Mouse (Mus musculus) T-helper 2 cell (primary cell): ENCODE results near the gene Hfe.
"Not testable (repeated sequence)": the region's sequence is repeated elsewhere in the genome, so short reads cannot be mapped to it uniquely, and the experiment has no call there.

Experiments
- in situ Hi-C: fragments of 300-600 bp; cut with MboI, MseI; formaldehyde crosslinking; loops from one replicate; pipeline ENCODE4 v1.15.1; 2025; ENCODE audit warnings: high pct_unique_total_duplicates

The Hfe gene

DNA sequence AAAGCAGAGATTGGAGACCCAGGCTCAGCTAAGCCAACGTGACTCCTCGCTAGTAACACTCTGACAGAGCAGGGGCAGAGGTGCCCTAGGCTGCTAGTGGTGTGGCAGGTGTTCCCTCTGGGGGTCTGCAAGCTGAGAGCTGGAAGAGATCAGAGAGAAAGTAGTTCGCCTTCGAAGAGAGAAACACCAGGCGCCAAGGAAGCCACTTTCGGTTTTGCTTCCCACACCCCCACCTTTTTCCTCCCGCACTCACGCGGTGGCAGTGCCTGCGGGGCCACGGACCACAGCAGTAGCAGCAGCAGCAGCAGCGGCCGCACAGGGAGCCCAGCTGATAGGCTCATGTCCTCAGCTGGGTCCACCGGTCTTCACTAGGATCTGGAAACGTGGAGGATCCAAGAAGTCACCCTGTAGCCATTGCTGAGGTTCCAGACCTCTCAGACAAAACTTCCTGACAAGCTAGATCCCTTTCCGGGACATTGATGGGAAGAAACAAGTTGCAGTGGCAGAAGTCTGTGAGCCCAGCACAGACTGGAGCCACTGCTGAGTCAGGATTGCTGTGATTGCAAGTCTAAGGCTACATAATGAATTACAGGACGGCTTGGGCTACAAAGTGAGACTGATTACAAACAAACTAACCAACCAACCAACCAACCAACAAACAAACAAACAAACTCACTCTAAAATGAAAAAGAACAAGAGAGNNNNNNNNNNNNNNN lies at the start of gene Hfe:
Hfe (minus strand) TSS at position 481 of the 716 bp plus-strand sequence.
- in situ Hi-C loops: no loop called here

DNA sequence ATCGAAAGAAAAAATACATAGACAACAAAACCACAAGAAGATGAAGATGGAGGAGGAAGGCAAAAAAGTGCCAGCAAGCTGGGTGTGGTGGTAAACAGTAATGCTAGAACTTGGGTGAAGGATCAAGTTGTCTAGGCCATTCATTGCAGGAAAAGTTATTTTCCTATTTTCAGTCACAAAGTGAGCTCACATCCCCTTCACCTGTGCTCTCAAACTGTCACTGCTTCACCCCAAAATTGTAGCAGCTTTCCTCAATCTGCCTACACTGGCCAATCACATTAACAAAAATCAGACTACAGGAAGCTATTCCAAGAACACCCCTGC lies 49.2 kb upstream of the Hfe start:
- in situ Hi-C loops: loop anchor here (10.0 kb wide), 2 partner anchors 865 to 1715 kb away; partner anchors contain the start of genes Hist1h2ag, Hist1h2bj and Hist1h4i

DNA sequence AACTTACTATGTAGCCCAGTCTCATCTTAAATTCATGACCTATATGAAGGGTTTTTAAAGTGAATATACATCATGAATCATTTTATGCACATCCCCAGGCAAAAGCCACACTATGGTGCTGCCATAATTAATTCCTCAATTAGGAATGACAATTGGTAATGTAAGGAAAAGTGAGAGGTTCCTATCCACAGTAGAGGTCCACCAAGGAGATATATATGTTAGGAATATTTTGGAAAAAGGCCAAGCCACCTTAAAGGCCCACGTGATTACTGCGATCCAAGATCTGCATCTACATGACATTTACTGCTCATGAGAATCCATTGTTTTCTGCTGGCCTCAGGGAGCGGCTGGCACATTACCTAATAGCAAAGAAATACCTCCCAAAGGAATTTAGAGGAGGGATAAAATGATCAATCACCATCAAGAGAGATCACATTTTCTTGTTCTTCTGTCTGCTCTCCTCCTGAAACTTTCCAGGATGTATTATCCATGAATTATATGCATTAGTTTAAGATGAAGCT lies 48.7 kb upstream of the Hfe start:
- in situ Hi-C loops: loop anchor here (10.0 kb wide), 1 partner anchor 865 kb away; no protein-coding TSS in a partner anchor

DNA sequence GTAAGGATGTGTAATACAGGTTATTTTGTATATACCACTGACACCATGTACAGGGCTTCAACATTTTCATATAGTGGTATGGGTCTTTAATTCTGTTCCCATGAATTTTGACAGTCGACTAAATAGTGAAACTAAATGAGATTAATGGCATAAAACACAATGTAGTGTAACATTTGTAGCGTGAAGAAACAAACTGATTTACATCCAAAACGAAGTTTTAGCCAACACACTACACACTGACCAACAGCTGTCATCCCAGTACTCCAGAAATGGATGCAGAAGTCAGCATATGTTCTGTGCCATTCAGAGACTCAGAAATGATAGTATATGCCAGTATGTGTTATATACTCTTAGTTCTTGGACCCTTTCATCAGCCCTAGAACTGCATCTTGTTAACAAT lies 47.3 kb upstream of the Hfe start:
- in situ Hi-C loops: loop anchor here (10.0 kb wide), 1 partner anchor 867 kb away; no protein-coding TSS in a partner anchor

DNA sequence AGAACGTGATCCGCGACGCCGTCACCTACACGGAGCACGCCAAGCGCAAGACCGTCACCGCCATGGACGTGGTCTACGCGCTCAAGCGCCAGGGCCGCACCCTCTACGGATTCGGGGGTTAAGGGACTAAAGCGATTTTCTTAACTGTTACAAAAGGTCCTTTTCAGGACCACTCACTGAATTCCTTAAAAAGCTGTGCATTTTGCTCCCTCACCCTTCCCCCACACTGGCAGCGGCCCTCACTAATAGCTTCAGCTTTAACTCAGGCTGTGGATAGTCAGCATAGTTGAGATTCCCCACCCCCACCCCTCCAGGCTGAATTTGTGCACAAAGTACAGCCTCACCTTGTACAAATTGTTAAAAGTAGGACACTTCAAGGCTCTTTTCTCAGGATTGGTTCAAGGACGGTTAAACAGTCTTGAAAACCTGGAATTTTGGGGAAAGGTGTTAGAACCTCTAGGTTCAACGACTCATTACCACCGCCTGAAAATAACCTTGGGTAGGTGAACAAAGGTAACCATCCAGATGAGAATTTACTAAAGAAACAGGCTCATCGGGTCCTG lies 46.6 kb upstream of the Hfe start:
- in situ Hi-C loops: loop anchor here (10.0 kb wide), 1 partner anchor 868 kb away; no protein-coding TSS in a partner anchor

DNA sequence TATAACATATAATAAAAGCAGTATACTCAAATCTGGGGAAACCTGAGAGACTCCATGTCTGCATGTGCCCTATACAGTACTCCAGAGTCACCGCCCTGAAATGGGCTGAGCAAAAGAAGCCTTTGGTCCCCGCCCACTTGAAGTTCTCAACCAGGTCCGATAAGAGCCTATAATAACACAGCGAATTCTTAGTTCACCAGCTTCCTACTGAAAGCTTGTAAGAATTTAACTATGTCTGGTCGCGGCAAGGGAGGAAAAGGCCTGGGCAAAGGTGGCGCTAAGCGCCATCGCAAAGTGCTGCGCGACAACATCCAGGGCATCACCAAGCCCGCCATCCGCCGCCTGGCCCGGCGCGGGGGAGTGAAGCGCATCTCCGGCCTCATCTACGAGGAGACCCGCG lies 46.1 kb upstream of the Hfe start, which contains the start of gene Hist1h4b:
Hist1h4b (plus strand) TSS at position 224 of the 400 bp plus-strand sequence.
- in situ Hi-C loops: loop anchor here (10.0 kb wide), 1 partner anchor 868 kb away; no protein-coding TSS in a partner anchor

DNA sequence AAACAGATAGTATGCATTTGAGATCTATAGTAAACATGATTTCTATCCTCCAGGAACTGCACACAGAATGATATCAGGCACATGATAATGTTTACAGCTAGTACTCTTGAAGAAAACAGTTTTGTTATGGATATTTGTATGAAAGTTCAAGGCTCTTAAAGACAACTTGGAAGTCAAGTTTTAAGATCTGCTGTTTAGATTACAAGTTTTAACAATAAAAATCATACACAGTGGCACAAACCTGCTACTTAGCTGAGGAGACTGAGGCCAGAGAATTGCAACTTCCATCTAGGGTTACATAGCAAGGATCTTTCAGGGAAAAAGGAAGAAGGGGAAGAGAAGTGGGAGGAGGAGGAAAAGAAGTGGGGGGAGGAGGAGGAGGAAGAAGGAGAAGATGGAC lies 44.3 kb upstream of the Hfe start:
- in situ Hi-C loops: loop anchor here (10.0 kb wide), 1 partner anchor 870 kb away; no protein-coding TSS in a partner anchor

DNA sequence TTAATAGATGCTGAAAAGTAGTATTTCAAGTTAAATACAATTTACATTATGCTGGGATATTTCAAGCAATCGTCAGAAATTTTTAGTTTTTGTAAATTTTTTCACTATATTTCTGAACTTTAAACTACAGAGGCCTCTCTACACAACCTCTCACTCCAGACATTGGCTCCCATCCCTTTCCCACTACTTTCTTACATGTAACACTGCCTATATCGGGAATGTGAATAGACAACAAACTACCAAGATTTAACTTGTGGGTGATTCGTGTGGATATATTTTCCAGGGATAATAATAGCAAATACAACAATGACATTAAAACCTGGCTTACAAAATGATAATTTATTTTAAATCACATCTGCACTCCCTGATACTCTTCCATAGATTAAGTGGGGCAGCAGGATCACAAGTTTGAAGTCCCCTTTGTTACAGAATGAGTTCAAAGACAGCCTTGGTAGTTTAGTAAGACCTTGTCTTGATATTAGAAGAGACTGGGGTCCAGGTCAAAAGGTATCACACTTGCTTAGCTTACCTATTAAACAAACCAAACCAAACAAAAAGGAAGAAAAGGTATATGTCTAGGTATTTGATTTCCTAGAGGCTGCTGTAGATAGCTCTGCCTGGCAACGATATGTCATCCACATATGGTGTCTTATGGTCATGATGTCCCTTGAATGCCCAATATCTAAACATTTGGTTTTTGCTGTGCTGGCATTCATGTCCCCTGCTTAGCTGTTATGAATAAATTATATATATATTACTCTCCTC lies 42.8 kb upstream of the Hfe start:
- in situ Hi-C loops: loop anchor here (10.0 kb wide), 1 partner anchor 871 kb away; no protein-coding TSS in a partner anchor

DNA sequence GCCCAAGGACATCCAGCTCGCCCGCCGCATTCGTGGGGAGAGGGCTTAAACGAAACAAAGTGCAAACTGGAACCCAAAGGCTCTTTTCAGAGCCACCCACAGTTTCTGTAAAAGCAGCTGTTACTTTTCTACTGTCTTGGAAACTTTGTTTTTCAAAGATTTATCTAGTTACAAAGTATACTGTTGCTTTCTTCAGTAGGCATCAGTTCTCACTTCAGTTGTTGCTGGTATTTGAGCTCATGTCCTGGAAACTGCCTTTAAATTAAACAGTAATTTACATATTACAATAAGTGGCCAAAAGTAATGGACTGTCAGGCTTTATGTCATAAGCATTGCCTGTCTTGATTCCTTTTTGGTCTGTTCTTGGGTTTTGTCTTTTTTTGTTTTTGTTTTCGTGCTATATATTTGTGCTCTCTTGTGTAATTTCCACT lies 42.1 kb upstream of the Hfe start:
- in situ Hi-C loops: loop anchor here (10.0 kb wide), 1 partner anchor 872 kb away; no protein-coding TSS in a partner anchor

DNA sequence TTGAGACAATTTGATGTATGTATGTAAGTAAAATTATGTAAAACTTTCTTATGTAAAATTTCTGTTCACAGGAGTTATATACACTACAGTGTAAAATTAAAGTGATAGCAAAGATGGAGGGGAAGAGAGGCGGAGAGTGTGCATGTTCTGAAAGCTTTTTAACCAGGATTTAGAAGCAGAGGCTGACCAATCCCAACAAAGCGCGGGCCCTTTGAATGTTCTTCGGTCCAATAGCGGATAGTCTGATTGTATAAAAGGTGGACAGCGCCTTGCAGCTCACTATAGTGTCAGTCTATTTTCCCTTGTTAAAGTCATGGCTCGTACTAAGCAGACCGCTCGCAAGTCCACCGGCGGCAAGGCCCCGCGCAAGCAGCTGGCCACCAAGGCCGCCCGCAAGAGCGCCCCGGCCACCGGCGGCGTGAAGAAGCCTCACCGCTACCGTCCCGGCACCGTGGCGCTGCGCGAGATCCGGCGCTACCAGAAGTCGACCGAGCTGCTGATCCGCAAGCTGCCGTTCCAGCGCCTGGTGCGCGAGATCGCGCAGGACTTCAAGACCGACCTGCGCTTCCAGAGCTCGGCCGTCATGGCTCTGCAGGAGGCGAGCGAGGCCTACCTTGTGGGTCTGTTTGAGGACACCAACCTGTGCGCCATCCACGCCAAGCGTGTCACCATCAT lies 41.5 kb upstream of the Hfe start, which contains the start of gene Hist1h3b:
Hist1h3b (plus strand) TSS at position 201 of the 675 bp plus-strand sequence.
- in situ Hi-C loops: loop anchor here (10.0 kb wide), 1 partner anchor 873 kb away; no protein-coding TSS in a partner anchor

DNA sequence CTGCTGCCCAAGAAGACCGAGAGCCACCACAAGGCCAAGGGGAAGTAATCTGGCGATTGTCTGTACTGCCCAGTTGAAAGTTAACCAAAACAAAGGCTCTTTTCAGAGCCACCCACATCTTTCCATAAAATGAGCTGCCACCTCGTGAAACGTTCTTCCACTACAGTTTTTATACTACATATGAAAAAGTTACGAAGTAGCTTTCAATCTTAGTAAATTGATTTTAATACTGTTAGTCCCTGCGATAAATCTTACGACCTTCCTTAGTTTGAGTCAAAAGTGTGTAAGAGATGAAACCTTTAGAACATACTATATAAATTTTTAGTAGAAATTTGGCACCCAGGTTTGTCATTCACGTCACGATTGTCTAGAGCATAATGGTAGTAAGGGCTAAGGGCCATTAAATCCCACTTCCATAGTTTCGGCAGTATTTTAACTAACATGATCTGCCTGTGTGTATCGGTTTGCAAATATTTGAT lies 40.9 kb upstream of the Hfe start:
- in situ Hi-C loops: loop anchor here (10.0 kb wide), 1 partner anchor 873 kb away; no protein-coding TSS in a partner anchor

DNA sequence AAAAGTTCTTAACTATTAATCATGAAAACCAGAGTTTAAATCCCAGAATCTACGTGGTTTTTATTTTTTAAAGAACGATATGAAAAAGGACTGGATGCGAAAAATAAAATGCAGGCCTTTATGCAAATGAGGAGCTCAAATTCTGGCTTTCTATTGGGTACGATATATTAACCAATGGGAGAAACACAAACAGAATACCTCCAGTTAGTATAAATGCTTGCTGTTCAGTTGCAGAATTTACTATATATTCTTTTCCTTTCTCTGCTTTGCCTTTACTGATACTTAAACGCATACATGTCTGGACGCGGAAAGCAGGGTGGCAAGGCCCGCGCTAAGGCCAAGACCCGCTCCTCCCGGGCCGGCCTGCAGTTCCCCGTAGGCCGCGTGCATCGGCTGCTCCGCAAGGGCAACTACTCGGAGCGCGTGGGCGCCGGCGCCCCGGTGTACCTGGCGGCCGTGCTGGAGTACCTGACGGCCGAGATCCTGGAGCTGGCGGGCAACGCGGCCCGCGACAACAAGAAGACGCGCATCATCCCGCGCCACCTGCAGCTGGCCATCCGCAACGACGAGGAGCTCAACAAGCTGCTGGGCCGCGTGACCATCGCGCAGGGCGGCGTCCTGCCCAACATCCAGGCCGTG lies 40.3 kb upstream of the Hfe start, which contains the start of gene Hist1h2ab:
Hist1h2ab (plus strand) TSS at position 288 of the 639 bp plus-strand sequence.
- in situ Hi-C loops: loop anchor here (10.0 kb wide), 1 partner anchor 874 kb away; no protein-coding TSS in a partner anchor

DNA sequence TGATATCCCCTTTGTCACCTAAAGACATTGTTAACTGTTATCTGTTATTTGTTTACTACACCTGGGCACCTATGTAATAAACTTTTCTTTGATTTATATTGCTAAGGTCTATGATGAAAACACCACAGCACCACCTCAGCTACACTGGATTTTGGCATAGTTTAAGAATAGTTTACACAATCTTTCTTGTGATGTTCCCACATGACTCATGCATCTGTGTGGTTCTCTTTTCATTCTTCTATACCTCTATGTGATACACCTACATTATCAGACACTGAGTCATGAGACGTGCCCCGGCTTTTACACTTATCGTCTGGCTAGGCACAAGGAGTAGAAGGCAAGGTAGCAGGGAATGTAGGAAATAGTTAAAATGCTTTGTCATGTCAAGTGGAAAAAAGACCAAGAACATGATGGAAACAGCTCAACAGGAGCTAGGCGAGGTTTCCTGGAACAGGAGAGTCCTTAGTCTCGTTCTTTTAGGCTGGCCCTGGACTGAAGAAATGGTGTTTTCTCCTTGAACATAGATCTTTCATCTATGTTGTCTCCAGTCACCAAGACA lies 39.0 kb upstream of the Hfe start:
- in situ Hi-C loops: loop anchor here (10.0 kb wide), 1 partner anchor 875 kb away; no protein-coding TSS in a partner anchor

DNA sequence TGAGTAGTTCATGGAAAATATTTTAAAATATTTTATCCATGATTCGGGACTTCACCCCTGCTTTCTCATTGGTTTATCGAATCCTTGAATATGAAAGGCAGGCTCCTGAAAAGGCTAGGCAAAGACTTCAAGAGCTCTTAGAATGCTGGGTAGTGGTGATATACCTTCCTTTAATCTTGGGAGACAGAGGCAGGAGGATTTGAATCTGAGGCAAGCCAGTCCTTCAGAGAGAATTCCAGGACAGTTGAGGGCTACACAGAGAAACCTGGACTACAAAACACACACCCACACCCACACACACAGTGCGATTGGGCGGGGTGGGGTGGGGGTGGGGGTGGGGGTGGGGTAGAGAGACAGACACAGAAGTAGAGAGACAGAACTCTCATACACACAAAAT lies 37.2 kb upstream of the Hfe start:
- in situ Hi-C loops: no loop called here

DNA sequence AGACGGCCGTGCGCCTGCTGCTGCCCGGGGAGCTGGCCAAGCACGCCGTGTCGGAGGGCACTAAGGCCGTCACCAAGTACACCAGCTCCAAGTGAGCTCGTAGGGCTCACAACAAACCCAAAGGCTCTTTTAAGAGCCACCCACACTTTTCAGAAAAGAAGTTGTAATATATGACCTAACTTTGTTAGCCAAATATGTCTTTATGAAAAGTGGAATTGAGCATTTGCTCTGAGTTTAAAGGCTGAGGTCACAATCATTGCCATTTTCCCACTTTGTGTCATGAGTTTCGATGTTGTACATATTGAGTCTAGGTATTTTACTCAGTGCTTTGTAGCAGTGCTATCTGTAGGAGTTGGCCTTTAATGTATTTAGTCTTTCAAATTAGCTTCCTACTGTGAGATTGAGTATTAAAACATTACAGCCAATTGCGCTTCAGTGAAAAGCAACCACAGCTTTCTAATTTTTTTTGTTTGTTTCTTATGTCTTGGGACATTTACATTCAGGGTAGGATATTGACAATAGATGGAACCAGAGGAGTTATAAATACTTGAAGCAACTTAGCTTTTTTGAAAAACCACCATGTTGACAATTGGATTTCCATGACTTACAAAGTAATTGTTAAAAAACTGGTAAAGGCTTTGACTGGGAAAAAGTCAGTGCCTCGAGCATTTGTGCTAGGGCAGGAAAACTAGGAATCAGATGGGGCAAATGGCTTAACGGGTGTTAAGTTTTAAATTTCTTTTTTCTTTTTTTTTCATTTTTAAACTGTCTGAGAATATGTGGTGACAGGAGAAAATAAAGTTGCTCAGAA lies 36.6 kb upstream of the Hfe start:
- in situ Hi-C loops: no loop called here

DNA sequence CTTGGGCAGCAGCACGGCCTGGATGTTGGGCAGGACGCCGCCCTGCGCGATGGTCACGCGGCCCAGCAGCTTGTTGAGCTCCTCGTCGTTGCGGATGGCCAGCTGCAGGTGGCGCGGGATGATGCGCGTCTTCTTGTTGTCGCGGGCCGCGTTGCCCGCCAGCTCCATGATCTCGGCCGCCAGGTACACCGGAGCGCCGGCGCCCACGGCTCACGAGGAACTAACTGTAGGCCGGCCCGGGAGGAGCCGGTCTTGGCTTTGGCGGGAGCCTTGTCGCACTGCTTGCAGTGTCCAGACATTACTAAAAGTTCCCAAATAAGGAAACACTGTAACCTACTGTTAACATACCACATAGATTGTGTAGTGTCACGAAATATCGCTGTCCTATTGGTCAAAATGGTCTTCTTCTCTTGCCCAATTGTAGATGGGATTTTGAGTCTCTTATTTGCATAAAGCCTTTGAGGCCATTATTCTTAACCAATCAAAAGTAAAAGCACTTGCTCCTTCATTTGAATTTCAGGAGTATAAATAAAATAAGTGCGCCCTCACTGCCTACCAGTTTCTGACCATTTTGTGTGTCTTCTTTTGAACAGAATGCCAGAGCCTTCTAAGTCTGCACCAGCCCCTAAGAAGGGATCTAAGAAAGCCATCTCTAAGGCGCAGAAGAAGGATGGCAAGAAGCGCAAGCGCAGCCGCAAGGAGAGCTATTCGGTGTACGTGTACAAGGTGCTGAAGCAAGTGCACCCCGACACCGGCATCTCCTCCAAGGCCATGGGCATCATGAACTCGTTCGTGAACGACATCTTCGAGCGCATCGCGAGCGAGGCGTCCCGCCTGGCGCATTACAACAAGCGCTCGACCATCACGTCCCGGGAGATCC lies 35.8 kb upstream of the Hfe start, which contains the start of gene Hist1h2bb:
Hist1h2bb (plus strand) TSS at position 534 of the 880 bp plus-strand sequence.
- in situ Hi-C loops: not testable (repeated sequence)

DNA sequence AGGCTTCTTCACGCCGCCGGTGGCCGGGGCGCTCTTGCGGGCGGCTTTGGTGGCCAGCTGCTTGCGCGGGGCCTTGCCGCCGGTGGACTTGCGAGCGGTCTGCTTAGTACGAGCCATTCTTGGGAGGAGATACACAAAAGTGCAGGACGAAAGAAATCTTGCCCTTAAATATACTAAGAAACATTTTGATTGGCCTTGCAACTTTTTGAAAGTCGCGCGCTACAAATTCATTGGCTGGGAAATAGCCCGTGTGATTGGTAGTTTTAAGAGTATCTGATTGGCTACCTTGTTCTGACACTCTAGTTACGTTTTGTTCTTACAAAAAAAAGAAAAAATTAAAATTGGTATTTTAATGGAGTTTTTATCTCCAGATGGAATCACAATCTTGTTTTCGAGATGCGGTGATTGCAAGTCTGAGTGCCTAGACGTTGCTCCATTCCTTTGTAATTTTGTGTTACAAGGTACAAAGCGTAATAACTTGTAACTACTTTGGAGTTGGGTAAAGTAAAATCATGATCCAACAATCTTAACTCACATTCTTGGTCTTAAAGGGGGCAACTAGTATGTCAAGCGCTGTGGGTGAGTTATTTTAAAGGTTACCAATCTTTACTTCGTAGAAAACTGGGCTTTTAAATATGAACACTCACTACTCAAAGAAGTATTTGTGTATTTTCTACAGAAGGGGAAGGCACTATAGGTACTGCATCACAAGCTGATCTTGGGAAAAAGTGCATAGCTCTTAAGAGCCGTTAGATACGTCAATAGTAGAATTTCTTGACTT lies 34.9 kb upstream of the Hfe start, which contains the start of gene Hist1h3c:
Hist1h3c (minus strand) TSS at position 222 of the 781 bp plus-strand sequence.
- in situ Hi-C loops: no loop called here
